In genomic region chr3:38257843-38258290, GRCm38 (mm10) we compare ENCODE assay signal across 17 mouse cellular contexts.
DNase-seq lines count a peak whose midpoint lies in the region; ATAC-seq and TF ChIP-seq lines count a peak whose summit lies in the region.
"Had no signal": no experiment of that assay in that cellular context is flagged by ENCODE, and none has a peak within 500 bp of the region (broad histone marks: within the 10 kb centered on the region; RNA-seq: fewer than 3 reads in every experiment).

No protein-coding gene starts in this region.

- H3K9ac ChIP-seq in intestine, embryonic 14.5 days (ENCODE audit: low read length): no peak overlapping the region
- H3K9ac ChIP-seq in intestine, postnatal 0 days (ENCODE audit: low read depth, low read length): no peak overlapping the region
- no peak overlapping the region for H3K9ac ChIP-seq in liver, embryonic 12.5 days
- H3K9ac ChIP-seq: forebrain, postnatal 0 days; neural tube, embryonic 15.5 days had no signal

- no peak overlapping the region for H3K27ac ChIP-seq in intestine, embryonic 14.5 days (ENCODE audit: low read depth)
- no peak overlapping the region for H3K27ac ChIP-seq in intestine, postnatal 0 days (ENCODE audit: low read depth, low read length)
- no peak overlapping the region for H3K27ac ChIP-seq in liver, embryonic 12.5 days
- H3K27ac ChIP-seq: kidney, postnatal 0 days; layer of hippocampus, adult 2 months; left cerebral cortex, adult 2 months; neural tube, embryonic 15.5 days had no signal

- no peak overlapping the region for H3K4me3 ChIP-seq in intestine, embryonic 14.5 days (ENCODE audit: low read depth, low read length)
- no peak overlapping the region for H3K4me3 ChIP-seq in intestine, postnatal 0 days (ENCODE audit: low read depth, low read length)
- no peak overlapping the region for H3K4me3 ChIP-seq in liver, embryonic 12.5 days
- H3K4me3 ChIP-seq: layer of hippocampus, adult 2 months; left cerebral cortex, adult 2 months; neural tube, embryonic 15.5 days had no signal

- peak; percentile 21 for DNase-seq in embryo, embryonic 10.5 days (ENCODE audit: low spot score)
- no peak for DNase-seq in embryo, embryonic 10 days (ENCODE audit: low spot score)
- peak; percentile 52 for DNase-seq in intestine, embryonic 14.5 days (ENCODE audit: low spot score)
- no peak for DNase-seq in lung, postnatal 14 days
- no peak for DNase-seq in spleen, postnatal 36 days (ENCODE audit: low spot score in 2 of 2)
- DNase-seq: cerebellum, adult 2 months; embryo, embryonic 11 days; forebrain, postnatal 0 days; gastrocnemius, postnatal 10 days had no signal

- ATAC-seq in intestine, embryonic 14.5 days (replicated peaks; ENCODE audit: low FRiP score, low TSS enrichment, low read depth): no peak
- ATAC-seq in intestine, postnatal 0 days: no peak
- ATAC-seq in common myeloid progenitor, adult 5-6 weeks (replicated peaks; ENCODE audit: low read depth, poor library complexity, severe bottlenecking): peak; percentile 89
- 0 out of 2 replicates have a peak, but pooled peaks have one; percentile 15 for ATAC-seq in liver, embryonic 12.5 days
- ATAC-seq: forebrain, postnatal 0 days; inflammation-experienced regulatory T-cells, adult 6 months had no signal

- no peak overlapping the region for H3K4me2 ChIP-seq in intestine, embryonic 14.5 days (ENCODE audit: low read length)
- H3K4me2 ChIP-seq in intestine, postnatal 0 days (replicated peaks; ENCODE audit: low read depth): no peak overlapping the region
- peak overlapping the region; percentile 27 for H3K4me2 ChIP-seq in liver, embryonic 12.5 days
- H3K4me2 ChIP-seq: neural tube, embryonic 15.5 days had no signal

- no peaks in the 10 kb centered on the region for H3K36me3 ChIP-seq in intestine, embryonic 14.5 days (ENCODE audit: control insufficient read depth, insufficient read depth, low read length)
- no peaks in the 10 kb centered on the region for H3K36me3 ChIP-seq in intestine, postnatal 0 days (ENCODE audit: control insufficient read depth, insufficient read depth)
- H3K36me3 ChIP-seq in liver, embryonic 12.5 days: no peaks in the 10 kb centered on the region
- H3K36me3 ChIP-seq: neural tube, embryonic 15.5 days had no signal

- 0 out of 2 replicates have a peak, but pooled peaks cover 7% of the 10 kb centered on the region for H3K9me3 ChIP-seq in intestine, embryonic 14.5 days (ENCODE audit: control insufficient read depth, low read length)
- H3K9me3 ChIP-seq in intestine, postnatal 0 days (ENCODE audit: control insufficient read depth): no peaks in the 10 kb centered on the region
- H3K9me3 ChIP-seq in liver, embryonic 12.5 days (replicated peaks): no peaks in the 10 kb centered on the region
- H3K9me3 ChIP-seq: neural tube, embryonic 15.5 days had no signal

- peaks cover 6% of the 10 kb centered on the region; the same call in 1 of the 2 replicates for H3K4me1 ChIP-seq in intestine, embryonic 14.5 days (replicated peaks; ENCODE audit: control insufficient read depth, insufficient read depth, low read length)
- no peaks in the 10 kb centered on the region for H3K4me1 ChIP-seq in intestine, postnatal 0 days (replicated peaks; ENCODE audit: control insufficient read depth, insufficient read depth, low read length)
- H3K4me1 ChIP-seq in liver, embryonic 12.5 days: peaks cover 7% of the 10 kb centered on the region

- no peaks in the 10 kb centered on the region for H3K27me3 ChIP-seq in intestine, embryonic 14.5 days (replicated peaks; ENCODE audit: control insufficient read depth, insufficient read depth, low read length)
- H3K27me3 ChIP-seq in intestine, postnatal 0 days (replicated peaks; ENCODE audit: control insufficient read depth, insufficient read depth, low read length): no peaks in the 10 kb centered on the region
- no peaks in the 10 kb centered on the region for H3K27me3 ChIP-seq in liver, embryonic 12.5 days (replicated peaks)
- H3K27me3 ChIP-seq: neural tube, embryonic 15.5 days had no signal

- WGBS in intestine, embryonic 14.5 days: 58% methylated on average over 14 of the region's 14 CpGs
- 63% methylated on average over 14 of the region's 14 CpGs for WGBS in intestine, postnatal 0 days
- WGBS in liver, embryonic 12.5 days (ENCODE audit: insufficient replicate concordance): 23% methylated on average over 14 of the region's 14 CpGs

- no peak for TF ChIP-seq CTCF in intestine, postnatal 0 days (IDR thresholded peaks at IDR 0.05; ENCODE audit: low read depth)

Comparison
In these comparisons a context has a peak if more than half of its experiments do, and no peak if none do; other contexts are left out.
1. DNase-seq: peak in embryo, embryonic 10.5 days (single experiment) and intestine, embryonic 14.5 days (single experiment); none in embryo, embryonic 10 days (single experiment), lung, postnatal 14 days (single experiment) and spleen, postnatal 36 days (0 of 2).
2. ATAC-seq: peak in common myeloid progenitor, adult 5-6 weeks (single experiment) and liver, embryonic 12.5 days (single experiment); none in intestine, embryonic 14.5 days (single experiment) and intestine, postnatal 0 days (single experiment).